ENCODE assay signal across 18 mouse cellular contexts in the genomic region with DNA sequence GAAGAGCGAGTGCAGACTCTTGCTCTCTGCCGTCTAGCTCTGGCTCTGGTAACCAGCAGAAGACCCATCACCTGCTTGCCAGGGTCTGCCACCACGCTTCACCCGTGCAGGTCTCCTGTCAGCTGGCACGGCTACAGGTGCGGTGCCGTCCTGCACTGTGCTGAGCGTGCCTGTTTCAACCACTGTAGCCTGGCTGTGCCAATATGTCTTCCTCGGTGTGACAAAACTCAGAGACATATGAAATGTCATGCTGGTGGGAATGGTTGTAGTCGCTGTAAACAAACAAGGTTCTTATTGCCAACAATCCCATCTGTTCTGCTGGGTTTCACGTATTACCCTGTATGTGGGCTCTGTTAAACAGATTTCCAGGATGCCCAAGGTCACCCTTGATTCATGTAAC.
DNase-seq lines count a peak whose midpoint lies in the region; ATAC-seq and TF ChIP-seq lines count a peak whose summit lies in the region.
"Had no signal": no experiment of that assay in that cellular context is flagged by ENCODE, and none has a peak within 500 bp of the region (broad histone marks: within the 10 kb centered on the region; RNA-seq: fewer than 3 reads in every experiment).

No protein-coding gene starts in this region.

- peak; percentile 75 for ATAC-seq in forebrain, embryonic 16.5 days
- ATAC-seq: intestine, postnatal 0 days; lung, postnatal 0 days had no signal

- WGBS in heart, adult 2 months: 86% methylated on average over 11 of the region's 11 CpGs
- 61% methylated on average over 11 of the region's 11 CpGs for WGBS in forebrain, embryonic 16.5 days

- intact Hi-C loops in heart, adult 2 months (cut with DNase I): no loop called here

- no peaks in the 10 kb centered on the region; the same call in 1 of the 2 replicates for H3K4me1 ChIP-seq in heart, adult 2 months (ENCODE audit: control insufficient read depth, insufficient read depth, low read length)
- H3K4me1 ChIP-seq in forebrain, embryonic 16.5 days (replicated peaks; ENCODE audit: control insufficient read depth, insufficient read depth, low read length): no peaks in the 10 kb centered on the region; the same call in 1 of the 2 replicates
- H3K4me1 ChIP-seq: hindbrain, embryonic 13.5 days; neural tube, embryonic 12.5 days had no signal

- no peak overlapping the region for H3K4me3 ChIP-seq in heart, adult 2 months
- no peak overlapping the region for H3K4me3 ChIP-seq in forebrain, embryonic 16.5 days (replicated peaks; ENCODE audit: low read length)
- H3K4me3 ChIP-seq: gastrocnemius, adult 2 months; heart, embryonic 13.5 days; hindbrain, embryonic 13.5 days; neural tube, embryonic 12.5 days had no signal

- no peaks in the 10 kb centered on the region for H3K36me3 ChIP-seq in heart, adult 2 months (ENCODE audit: control insufficient read depth, insufficient read depth, low read length)
- no peaks in the 10 kb centered on the region for H3K36me3 ChIP-seq in forebrain, embryonic 16.5 days (ENCODE audit: control insufficient read depth, insufficient read depth)
- H3K36me3 ChIP-seq: heart, embryonic 13.5 days; hindbrain, embryonic 13.5 days; neural tube, embryonic 12.5 days had no signal

- peak; percentile 48 for DNase-seq in heart, adult 11 months
- no peak for DNase-seq in heart, adult 2 months
- DNase-seq in layer of hippocampus, postnatal 14 days (ENCODE audit: low spot score in 2 of 2): peak; percentile 17 to 36
- no peak for DNase-seq in layer of hippocampus, postnatal 36 days
- DNase-seq in cerebellum, adult 9-10 months: peak; percentile 7
- DNase-seq in urinary bladder, adult 18-20 months (ENCODE audit: low spot score in 2 of 2): no peak
- DNase-seq: adrenal gland, adult 2 months; gastrocnemius, adult 2 months; liver; thymus, postnatal 25 days had no signal

- no peaks in the 10 kb centered on the region for H3K79me2 ChIP-seq in heart, adult 2 months (replicated peaks; ENCODE audit: control insufficient read depth, insufficient read depth, low read length)

- H3K27me3 ChIP-seq in heart, adult 2 months (ENCODE audit: control insufficient read depth, insufficient read depth, low read length): no peaks in the 10 kb centered on the region
- no peaks in the 10 kb centered on the region for H3K27me3 ChIP-seq in forebrain, embryonic 16.5 days (replicated peaks; ENCODE audit: control insufficient read depth, insufficient read depth, low read length)
- H3K27me3 ChIP-seq: heart, embryonic 13.5 days; hindbrain, embryonic 13.5 days; neural tube, embryonic 12.5 days had no signal

- TF ChIP-seq CTCF in heart, adult 2 months (IDR thresholded peaks at IDR 0.05): no peak

- H3K9ac ChIP-seq in heart, adult 2 months (ENCODE audit: low read depth, low read length): no peak overlapping the region
- H3K9ac ChIP-seq in forebrain, embryonic 16.5 days (replicated peaks; ENCODE audit: low read depth, low read length): no peak overlapping the region
- H3K9ac ChIP-seq: heart, embryonic 13.5 days; hindbrain, embryonic 13.5 days; neural tube, embryonic 12.5 days had no signal

- no peak for TF ChIP-seq POLR2A in heart, adult 2 months (IDR thresholded peaks at IDR 0.05; ENCODE audit: insufficient read depth, low read depth, low read length)

- no peak for TF ChIP-seq EP300 in heart, adult 2 months (IDR thresholded peaks at IDR 0.05; ENCODE audit: insufficient read depth, low read depth, low read length)

- no peaks in the 10 kb centered on the region for H3K9me3 ChIP-seq in forebrain, embryonic 16.5 days (ENCODE audit: control insufficient read depth, low read length)
- H3K9me3 ChIP-seq: heart, embryonic 13.5 days; hindbrain, embryonic 13.5 days; neural tube, embryonic 12.5 days had no signal

- H3K4me2 ChIP-seq in forebrain, embryonic 16.5 days (ENCODE audit: low read length): 0 out of 2 replicates have a peak overlapping the region, but pooled peaks have one; percentile 8
- H3K4me2 ChIP-seq: heart, embryonic 13.5 days; hindbrain, embryonic 13.5 days; midbrain, embryonic 11.5 days; neural tube, embryonic 12.5 days had no signal

- no peak overlapping the region for H3K27ac ChIP-seq in heart, adult 2 months
- no peak overlapping the region for H3K27ac ChIP-seq in forebrain, embryonic 16.5 days (ENCODE audit: low read length)
- H3K27ac ChIP-seq: gastrocnemius, adult 2 months; heart, embryonic 13.5 days; hindbrain, embryonic 13.5 days; kidney, postnatal 0 days; neural tube, embryonic 12.5 days had no signal

Comparison
In these comparisons a context has a peak if more than half of its experiments do, and no peak if none do; other contexts are left out.
1. DNase-seq: peak in heart, adult 11 months (single experiment), layer of hippocampus, postnatal 14 days (2 of 2) and cerebellum, adult 9-10 months (single experiment); none in heart, adult 2 months (0 of 2), layer of hippocampus, postnatal 36 days (0 of 2) and urinary bladder, adult 18-20 months (0 of 2).